Mouse (Mus musculus) thymus, postnatal 14 days (tissue): Measurements from ENCODE around the gene Espn.

ENCODE experiments used
- DNase-seq: peaks from one replicate; pipeline ENCODE4 v3.0.0; 2021

The Espn gene

GRCm38 (mm10) chr4:152092751-152093293 is 59.3 kb downstream of the Espn start:
- no peak for DNase-seq

- DNase-seq, result no peak
Measured at GRCm38 (mm10) chr4:152090191-152090590, 62.0 kb downstream of the Espn start.

GRCm38 (mm10) chr4:152088556-152089120 is 63.5 kb downstream of the Espn start:
- DNase-seq, result no peak

- no peak for DNase-seq
Measured at GRCm38 (mm10) chr4:152088133-152088532, 64.0 kb downstream of the Espn start.

GRCm38 (mm10) chr4:152087211-152088081 is 64.7 kb downstream of the Espn start:
- no peak for DNase-seq

GRCm38 (mm10) chr4:152086505-152087210 is 65.5 kb downstream of the Espn start:
- DNase-seq, result peak; percentile 81

GRCm38 (mm10) chr4:152084616-152085015 is 67.6 kb downstream of the Espn start:
- no peak for DNase-seq

- no peak for DNase-seq
Measured at GRCm38 (mm10) chr4:152083611-152084220, 68.5 kb downstream of the Espn start.

GRCm38 (mm10) chr4:152079931-152080330 is 72.2 kb downstream of the Espn start:
- DNase-seq, result no peak

- DNase-seq, result no peak
Measured at GRCm38 (mm10) chr4:152079261-152079660, 72.9 kb downstream of the Espn start.

- DNase-seq, result no peak
Measured at GRCm38 (mm10) chr4:152078105-152078530, 74.1 kb downstream of the Espn start.

GRCm38 (mm10) chr4:152077191-152077590 is 75.0 kb downstream of the Espn start:
- DNase-seq, result no peak

GRCm38 (mm10) chr4:152074548-152074947 is 77.6 kb downstream of the Espn start:
- DNase-seq, result no peak

GRCm38 (mm10) chr4:152073715-152074114 is 78.5 kb downstream of the Espn start:
- DNase-seq, result no peak

- DNase-seq, result no peak
Measured at GRCm38 (mm10) chr4:152072655-152073054, 79.5 kb downstream of the Espn start.

- DNase-seq, result no peak
Measured at GRCm38 (mm10) chr4:152072121-152072601, 80.0 kb downstream of the Espn start, which contains the start of gene Plekhg5. Gene Plekhg5 (plus strand): TSS chr4:152072498.

GRCm38 (mm10) chr4:152070494-152071396 is 81.4 kb downstream of the Espn start:
- no peak for DNase-seq
